Mouse (Mus musculus) kidney, postnatal 36 days (tissue): ENCODE measurements around the gene Cdc16.
"Not testable (repeated sequence)": the region's sequence is repeated elsewhere in the genome, so short reads cannot be mapped to it uniquely, and the experiment has no call there.

Source experiments
- DNase-seq, 2 experiments: peaks; one replicate each; pipeline ENCODE4 v3.0.0; 2021 to 2022; ENCODE audit warnings: mixed read lengths in 2 of 2

Gene Cdc16

GRCm38 (mm10) chr8:13756982-13757804 lies at the start of gene Cdc16:
TSS of gene Cdc16 (plus strand) at chr8:13757676.
- peak; percentile 89 to 93 for DNase-seq

- DNase-seq = no peak
Measured at GRCm38 (mm10) chr8:13708514-13708913, 49.0 kb upstream of the Cdc16 start.

- DNase-seq = no peak
Measured at GRCm38 (mm10) chr8:13718980-13719379, 38.5 kb upstream of the Cdc16 start.

GRCm38 (mm10) chr8:13725722-13726121 lies 31.8 kb upstream of the Cdc16 start:
- peak; percentile 39 to 79 for DNase-seq

- no peak for DNase-seq
Measured at GRCm38 (mm10) chr8:13727469-13728094, 29.9 kb upstream of the Cdc16 start.

GRCm38 (mm10) chr8:13740323-13740770 lies 17.1 kb upstream of the Cdc16 start:
- peak; percentile 55 to 61 for DNase-seq

- DNase-seq = no peak
Measured at GRCm38 (mm10) chr8:13740817-13741613, 16.5 kb upstream of the Cdc16 start.

GRCm38 (mm10) chr8:13746212-13746611 lies 11.3 kb upstream of the Cdc16 start:
- not testable (repeated sequence) for DNase-seq

GRCm38 (mm10) chr8:13747626-13748025 lies 9.8 kb upstream of the Cdc16 start:
- DNase-seq = no peak

GRCm38 (mm10) chr8:13753680-13754079 lies 3.8 kb upstream of the Cdc16 start:
- DNase-seq = peak; percentile 74 to 91

GRCm38 (mm10) chr8:13756480-13756879 lies 996 bp upstream of the Cdc16 start:
- DNase-seq = no peak

GRCm38 (mm10) chr8:13757805-13758727 lies 590 bp downstream of the Cdc16 start:
- DNase-seq = peak; percentile 53 to 65

GRCm38 (mm10) chr8:13769206-13769605 lies 11.7 kb downstream of the Cdc16 start:
- no peak for DNase-seq

GRCm38 (mm10) chr8:13780536-13780935 lies 23.1 kb downstream of the Cdc16 start:
- no peak for DNase-seq

- DNase-seq = peak; percentile 93 to 95
Measured at GRCm38 (mm10) chr8:13785250-13785763, 27.8 kb downstream of the Cdc16 start, which contains the start of gene Upf3a. TSS of gene Upf3a (plus strand) at chr8:13785615.

- DNase-seq = peak; percentile 97 to 100
Measured at GRCm38 (mm10) chr8:13785764-13786299, 28.4 kb downstream of the Cdc16 start.

- DNase-seq = no peak
Measured at GRCm38 (mm10) chr8:13789606-13790005, 32.1 kb downstream of the Cdc16 start.

GRCm38 (mm10) chr8:13793097-13793745 lies 35.7 kb downstream of the Cdc16 start:
- no peak for DNase-seq

- peak; percentile 12 to 40 for DNase-seq
Measured at GRCm38 (mm10) chr8:13793746-13794101, 36.2 kb downstream of the Cdc16 start.

- DNase-seq = no peak
Measured at GRCm38 (mm10) chr8:13797676-13798075, 40.2 kb downstream of the Cdc16 start.

- no peak for DNase-seq
Measured at GRCm38 (mm10) chr8:13799566-13799965, 42.1 kb downstream of the Cdc16 start.
